Mouse (Mus musculus) testis, adult 2 months (tissue): ENCODE results near the gene Cenpb.

Experiments used
- CTCF ChIP-seq: fragments of 200-500 bp; IDR thresholded peaks from 2 replicates; pipeline ENCODE4 v1.5.1; 2012; ENCODE audit warnings: low read depth, mild to moderate bottlenecking, inconsistent platforms, low read length, moderate library complexity; ENCODE audit not compliant: control insufficient read depth, insufficient read depth, insufficient replicate concordance
- POLR2A ChIP-seq: fragments of 200-500 bp; IDR thresholded peaks from 2 replicates; pipeline ENCODE4 v1.6.1; 2012; ENCODE audit warnings: low read depth, mild to moderate bottlenecking, inconsistent platforms, low read length, moderate library complexity; ENCODE audit not compliant: control insufficient read depth

- TF ChIP-seq CTCF (no peak), POLR2A (no peak)
These were observed 45.0 kb downstream of the Cenpb start for GRCm38 (mm10) chr2:131134826-131135400.
